Mouse (Mus musculus) bone marrow macrophage, adult 2 months (primary cell): ENCODE measurements around the gene Smyd4.

ENCODE experiments used
- CTCF ChIP-seq: IDR thresholded peaks from 2 replicates; pipeline ENCODE4 v1.5.1; 2012; ENCODE audit warnings: low read depth, mild to moderate bottlenecking, low read length, moderate library complexity
- POLR2A ChIP-seq: IDR thresholded peaks from 2 replicates; pipeline ENCODE4 v1.6.1; 2012; ENCODE audit warnings: mild to moderate bottlenecking, low read depth, low read length, borderline replicate concordance

DNA sequence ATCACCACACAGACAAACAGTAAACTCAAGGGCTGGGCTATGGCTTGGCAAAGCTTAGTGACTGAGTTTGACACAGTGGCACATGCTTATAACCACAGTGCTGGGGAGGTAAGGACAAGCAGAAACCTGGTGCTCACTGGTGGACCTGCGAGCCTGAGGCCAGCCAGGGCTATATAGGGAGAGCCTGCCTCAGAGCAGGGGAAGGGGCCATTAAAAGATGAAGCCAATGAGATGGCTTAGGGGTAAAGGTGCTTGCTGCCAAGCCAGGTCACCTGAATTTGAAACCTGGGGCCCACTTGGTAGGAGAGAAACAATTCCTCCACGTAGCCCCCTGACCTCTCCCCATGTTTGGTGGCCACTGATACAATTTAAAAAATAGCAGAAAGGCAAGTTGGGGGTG is 5.1 kb upstream of the Smyd4 start:
- TF ChIP-seq POLR2A (no peak), CTCF (no peak)
